Mouse (Mus musculus): ENCODE measurements at regions not wholly inside any gene's neighbourhood (a gene's known extent, or its start where the extent isn't known, plus 50 kb on each side); places are given as distances from the start of the nearest gene placed in this dataset.

DNA sequence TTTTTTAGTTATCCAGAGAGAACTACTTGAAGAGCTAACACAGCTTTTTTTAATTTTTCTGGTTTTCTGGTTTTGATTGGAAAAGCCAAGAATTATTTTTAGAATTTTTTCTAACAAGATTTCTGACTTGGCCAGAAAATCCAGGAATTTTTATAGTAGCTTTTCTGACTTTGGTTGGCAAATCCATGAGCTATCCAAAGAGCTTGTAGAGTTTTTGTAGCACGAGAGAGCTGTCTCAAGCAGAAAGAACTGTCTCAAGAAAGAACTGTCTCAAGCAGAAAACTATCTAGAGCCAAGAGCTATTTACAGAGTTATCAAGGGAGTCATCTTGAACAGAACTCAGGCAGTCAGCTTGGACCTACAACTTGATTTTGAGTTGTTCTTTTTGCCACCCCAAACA is 394.3 kb downstream of the Cenpc1 start:
- no peak for ATAC-seq (ENCODE audit: low FRiP score, low read depth)
- H3K4me3 ChIP-seq, result no peak overlapping the region
- no peaks in the 10 kb centered on the region for H3K9me3 ChIP-seq
- H3K4me2 ChIP-seq (replicated peaks), result no peak overlapping the region
- no peaks in the 10 kb centered on the region for H3K36me3 ChIP-seq
- H3K27ac ChIP-seq, result no peak overlapping the region
- 88% methylated on average over 1 of the region's 1 CpGs for WGBS
- H3K9ac ChIP-seq, result no peak overlapping the region
- H3K27me3 ChIP-seq (replicated peaks), result no peaks in the 10 kb centered on the region
- no peaks in the 10 kb centered on the region for H3K4me1 ChIP-seq

DNA sequence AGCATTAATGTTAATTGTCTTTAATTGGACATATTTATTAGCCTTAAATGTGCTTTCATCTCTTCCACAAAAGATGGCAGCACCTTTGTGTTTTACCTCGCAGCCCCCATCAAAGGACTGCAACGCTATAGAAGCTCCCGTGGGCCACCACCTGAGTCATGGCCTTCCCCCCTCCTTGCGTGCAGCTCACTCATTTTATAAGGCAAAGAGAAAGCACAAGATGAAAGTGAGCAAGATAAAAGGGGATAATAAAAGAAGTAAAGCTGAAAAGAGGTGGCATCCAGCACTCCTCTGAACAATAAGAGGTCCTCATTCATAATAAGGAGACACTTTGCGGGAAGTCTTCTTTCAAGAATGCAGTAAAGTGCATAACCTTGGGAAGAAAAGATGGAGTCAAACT is 403.9 kb downstream of the Cenpc1 start:
- no peak overlapping the region for H3K4me2 ChIP-seq (replicated peaks)
- no peaks in the 10 kb centered on the region for H3K27me3 ChIP-seq (replicated peaks)
- WGBS, result 21% methylated on average over 5 of the region's 5 CpGs
- H3K27ac ChIP-seq, result no peak overlapping the region
- H3K4me1 ChIP-seq, result no peaks in the 10 kb centered on the region
- no peak for ATAC-seq (ENCODE audit: low FRiP score, low read depth)
- H3K36me3 ChIP-seq, result no peaks in the 10 kb centered on the region
- no peaks in the 10 kb centered on the region for H3K9me3 ChIP-seq
- H3K4me3 ChIP-seq, result no peak overlapping the region
- H3K9ac ChIP-seq, result no peak overlapping the region

GRCm38 (mm10) chr5:85621078-85621477 is 444.3 kb downstream of the Cenpc1 start:
- H3K36me3 ChIP-seq, result no peaks in the 10 kb centered on the region
- ATAC-seq (ENCODE audit: low FRiP score, low read depth), result no peak
- H3K4me3 ChIP-seq, result no peak overlapping the region
- no peak overlapping the region for H3K9ac ChIP-seq
- no peak overlapping the region for H3K27ac ChIP-seq
- H3K9me3 ChIP-seq, result no peaks in the 10 kb centered on the region
- no peaks in the 10 kb centered on the region for H3K27me3 ChIP-seq (replicated peaks)
- H3K4me1 ChIP-seq, result no peaks in the 10 kb centered on the region
- 50% methylated on average over 2 of the region's 2 CpGs for WGBS
- H3K4me2 ChIP-seq (replicated peaks), result no peak overlapping the region

DNA sequence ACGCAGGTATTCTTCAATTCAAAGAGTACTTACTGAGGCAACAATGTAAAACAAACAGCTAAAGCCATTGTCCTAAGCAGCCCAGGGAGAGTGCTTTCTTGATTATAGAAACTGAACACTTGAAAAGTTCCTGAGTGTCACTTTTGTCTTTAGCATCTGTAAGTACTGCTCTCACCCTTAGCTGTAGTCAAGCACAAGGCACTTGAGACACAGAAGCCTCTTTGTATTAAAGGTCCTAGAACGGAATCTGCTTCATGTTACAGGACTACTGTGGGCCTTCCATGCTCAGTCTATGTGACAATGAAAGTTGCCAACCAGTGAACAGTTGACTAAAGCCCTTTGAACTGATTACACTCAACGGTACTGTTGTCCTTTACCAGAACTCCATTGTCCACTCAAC is 450.6 kb downstream of the Cenpc1 start:
- no peaks in the 10 kb centered on the region for H3K9me3 ChIP-seq

DNA sequence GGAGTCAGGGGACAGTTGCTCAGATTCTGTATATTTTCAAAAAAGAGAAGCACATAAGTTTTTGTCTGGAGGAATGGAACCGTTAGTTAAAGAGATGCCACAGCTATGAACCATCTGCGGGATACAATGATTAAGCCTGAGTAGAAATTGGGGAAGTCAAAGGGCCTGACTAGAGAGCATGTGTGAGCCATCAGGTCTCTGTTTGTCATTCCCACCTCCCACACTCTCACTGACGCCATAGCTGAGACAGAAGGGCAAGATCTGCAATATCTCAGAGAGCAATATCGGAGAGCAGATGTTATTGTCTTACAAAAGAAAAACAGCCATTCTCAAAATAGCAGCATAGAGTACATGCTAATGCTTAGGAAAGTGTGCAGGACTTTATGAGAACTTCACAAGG is 452.8 kb downstream of the Cenpc1 start:
- Histone ChIP-seq H3K9ac (no peak overlapping the region), H3K4me1 (no peaks in the 10 kb centered on the region), H3K27me3 (replicated peaks) (no peaks in the 10 kb centered on the region), H3K4me2 (replicated peaks) (no peak overlapping the region), H3K4me3 (no peak overlapping the region), H3K36me3 (no peaks in the 10 kb centered on the region), H3K9me3 (no peaks in the 10 kb centered on the region), H3K27ac (no peak overlapping the region)
- 84% methylated on average over 4 of the region's 4 CpGs for WGBS
- ATAC-seq (ENCODE audit: low FRiP score, low read depth), result no peak

More for the DNA sequence above, 450.6 kb downstream of the Cenpc1 start:
- no peak overlapping the region for H3K9ac ChIP-seq
- no peaks in the 10 kb centered on the region for H3K36me3 ChIP-seq
- WGBS, result 79% methylated on average over 3 of the region's 3 CpGs
- H3K4me1 ChIP-seq, result no peaks in the 10 kb centered on the region
- no peak overlapping the region for H3K27ac ChIP-seq
- no peaks in the 10 kb centered on the region for H3K27me3 ChIP-seq (replicated peaks)
- H3K4me2 ChIP-seq (replicated peaks), result no peak overlapping the region
- no peak overlapping the region for H3K4me3 ChIP-seq
- ATAC-seq (ENCODE audit: low FRiP score, low read depth), result no peak

GRCm38 (mm10) chr5:85609104-85609503 is 456.3 kb downstream of the Cenpc1 start:
- H3K27ac ChIP-seq, result no peak overlapping the region
- no peaks in the 10 kb centered on the region for H3K27me3 ChIP-seq (replicated peaks)
- 66% methylated on average over 4 of the region's 4 CpGs for WGBS
- no peak overlapping the region for H3K9ac ChIP-seq
- no peaks in the 10 kb centered on the region for H3K4me1 ChIP-seq
- no peaks in the 10 kb centered on the region for H3K36me3 ChIP-seq
- ATAC-seq (ENCODE audit: low FRiP score, low read depth), result no peak
- H3K4me3 ChIP-seq, result no peak overlapping the region
- H3K9me3 ChIP-seq, result no peaks in the 10 kb centered on the region
- H3K4me2 ChIP-seq (replicated peaks), result no peak overlapping the region

GRCm38 (mm10) chr5:85598164-85598563 is 467.2 kb downstream of the Cenpc1 start:
- ATAC-seq (ENCODE audit: low FRiP score, low read depth), result no peak
- Histone ChIP-seq H3K4me3 (no peak overlapping the region), H3K9ac (no peak overlapping the region)

DNA sequence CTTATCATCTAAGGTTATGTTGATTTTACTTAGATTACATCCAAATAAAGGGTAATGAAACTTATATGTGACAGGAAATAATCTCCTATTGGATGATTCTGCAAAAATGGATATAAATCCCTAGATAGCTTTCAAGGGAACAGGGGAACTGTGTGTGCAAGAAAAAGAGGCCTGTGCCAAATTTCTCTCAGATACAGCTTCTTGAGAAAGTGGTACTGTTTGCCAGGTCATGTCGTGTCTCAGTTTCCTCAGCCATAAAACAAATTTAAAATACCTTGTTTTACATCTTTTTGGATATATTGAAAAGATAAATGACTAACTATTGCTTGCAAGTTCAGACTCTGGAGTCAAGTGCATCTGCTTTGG is 470.3 kb downstream of the Cenpc1 start:
- WGBS, result 61% methylated on average over 1 of the region's 1 CpGs
- H3K4me2 ChIP-seq (replicated peaks), result no peak overlapping the region
- H3K4me3 ChIP-seq, result no peak overlapping the region
- no peak for ATAC-seq (ENCODE audit: low FRiP score, low read depth)
- H3K4me1 ChIP-seq, result no peaks in the 10 kb centered on the region
- no peaks in the 10 kb centered on the region for H3K36me3 ChIP-seq
- no peak overlapping the region for H3K27ac ChIP-seq
- no peak overlapping the region for H3K9ac ChIP-seq
- no peaks in the 10 kb centered on the region for H3K9me3 ChIP-seq
- no peaks in the 10 kb centered on the region for H3K27me3 ChIP-seq (replicated peaks)

More at GRCm38 (mm10) chr5:85598164-85598563, 467.2 kb downstream of the Cenpc1 start:
- Histone ChIP-seq H3K36me3 (no peaks in the 10 kb centered on the region), H3K9me3 (no peaks in the 10 kb centered on the region), H3K4me2 (replicated peaks) (no peak overlapping the region), H3K27ac (no peak overlapping the region), H3K27me3 (replicated peaks) (no peaks in the 10 kb centered on the region), H3K4me1 (no peaks in the 10 kb centered on the region)

DNA sequence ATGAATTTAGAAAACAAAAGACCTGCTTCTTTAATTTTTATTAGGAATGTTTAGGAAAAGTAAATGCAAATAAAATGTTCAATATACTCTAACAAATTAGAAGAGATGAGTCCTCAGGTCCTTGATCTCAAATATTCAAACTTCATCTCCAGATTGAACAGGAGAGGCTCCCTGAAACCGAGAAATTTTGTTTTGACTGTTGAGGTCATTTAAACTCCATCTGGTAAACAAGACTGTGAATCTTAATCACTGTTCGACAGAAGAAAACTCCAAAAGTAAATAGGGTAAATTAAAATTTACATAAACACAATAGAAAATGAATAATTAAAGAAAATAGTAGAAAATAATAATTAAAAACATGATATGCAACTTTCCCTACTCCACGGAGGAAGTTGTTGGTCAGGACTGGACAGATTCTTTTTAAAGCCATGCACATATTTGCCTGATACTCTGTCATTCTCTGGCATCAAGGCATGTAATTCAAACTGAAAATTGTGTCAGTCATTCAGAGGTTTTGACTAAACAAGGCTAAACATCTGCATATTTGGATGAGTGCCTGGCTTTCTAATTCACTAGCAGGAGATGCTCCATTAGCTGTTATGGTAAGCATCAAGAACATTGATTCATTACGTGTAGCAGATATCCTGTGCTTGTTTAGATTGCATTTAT is 470.8 kb downstream of the Cenpc1 start:
- Histone ChIP-seq H3K4me3 (no peak overlapping the region), H3K27me3 (replicated peaks) (no peaks in the 10 kb centered on the region), H3K4me2 (replicated peaks) (no peak overlapping the region), H3K4me1 (no peaks in the 10 kb centered on the region), H3K27ac (no peak overlapping the region), H3K9me3 (no peaks in the 10 kb centered on the region), H3K36me3 (no peaks in the 10 kb centered on the region), H3K9ac (no peak overlapping the region)
- ATAC-seq (ENCODE audit: low FRiP score, low read depth), result no peak
- WGBS, result 87% methylated on average over 4 of the region's 4 CpGs

DNA sequence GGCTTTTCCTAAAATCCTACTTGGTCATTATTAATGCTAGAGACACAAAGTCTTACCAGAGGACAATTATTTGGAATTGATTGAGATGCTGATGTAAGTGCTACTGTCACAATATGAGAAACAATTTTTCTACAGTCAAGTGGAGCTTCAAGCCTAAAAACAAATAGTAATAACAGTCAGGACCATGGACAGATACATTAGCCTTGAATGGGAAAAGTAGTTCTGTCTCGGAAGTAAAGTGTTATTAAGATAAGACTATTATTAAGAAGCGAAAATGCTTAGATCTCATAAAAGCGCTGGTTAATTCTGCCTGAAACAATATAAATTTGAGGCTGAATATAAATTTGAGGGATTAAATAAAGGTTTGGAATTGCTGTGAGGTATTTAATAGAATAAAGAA is 473.1 kb downstream of the Cenpc1 start:
- H3K4me1 ChIP-seq, result no peaks in the 10 kb centered on the region
- no peaks in the 10 kb centered on the region for H3K36me3 ChIP-seq
- 75% methylated on average over 3 of the region's 3 CpGs for WGBS
- H3K9ac ChIP-seq, result no peak overlapping the region
- no peak overlapping the region for H3K4me2 ChIP-seq (replicated peaks)
- no peak overlapping the region for H3K4me3 ChIP-seq
- no peaks in the 10 kb centered on the region for H3K9me3 ChIP-seq
- ATAC-seq (ENCODE audit: low FRiP score, low read depth), result no peak
- H3K27me3 ChIP-seq (replicated peaks), result no peaks in the 10 kb centered on the region
- H3K27ac ChIP-seq, result no peak overlapping the region

- 30% methylated on average over 3 of the region's 3 CpGs for WGBS
- no peaks in the 10 kb centered on the region for H3K27me3 ChIP-seq (replicated peaks)
Measured at GRCm38 (mm10) chr5:85586727-85587126, 478.7 kb downstream of the Cenpc1 start.

GRCm38 (mm10) chr5:85572531-85572930 is 492.9 kb downstream of the Cenpc1 start:
- Histone ChIP-seq H3K4me2 (replicated peaks) (no peak overlapping the region), H3K27ac (no peak overlapping the region), H3K27me3 (replicated peaks) (no peaks in the 10 kb centered on the region), H3K9ac (no peak overlapping the region), H3K4me3 (no peak overlapping the region), H3K9me3 (no peaks in the 10 kb centered on the region), H3K36me3 (no peaks in the 10 kb centered on the region), H3K4me1 (no peaks in the 10 kb centered on the region)
- ATAC-seq (ENCODE audit: low FRiP score, low read depth), result no peak

More at GRCm38 (mm10) chr5:85586727-85587126, 478.7 kb downstream of the Cenpc1 start:
- no peak for ATAC-seq (ENCODE audit: low FRiP score, low read depth)
- Histone ChIP-seq H3K4me2 (replicated peaks) (no peak overlapping the region), H3K36me3 (no peaks in the 10 kb centered on the region), H3K9ac (no peak overlapping the region), H3K4me3 (no peak overlapping the region), H3K4me1 (no peaks in the 10 kb centered on the region), H3K9me3 (no peaks in the 10 kb centered on the region), H3K27ac (no peak overlapping the region)

DNA sequence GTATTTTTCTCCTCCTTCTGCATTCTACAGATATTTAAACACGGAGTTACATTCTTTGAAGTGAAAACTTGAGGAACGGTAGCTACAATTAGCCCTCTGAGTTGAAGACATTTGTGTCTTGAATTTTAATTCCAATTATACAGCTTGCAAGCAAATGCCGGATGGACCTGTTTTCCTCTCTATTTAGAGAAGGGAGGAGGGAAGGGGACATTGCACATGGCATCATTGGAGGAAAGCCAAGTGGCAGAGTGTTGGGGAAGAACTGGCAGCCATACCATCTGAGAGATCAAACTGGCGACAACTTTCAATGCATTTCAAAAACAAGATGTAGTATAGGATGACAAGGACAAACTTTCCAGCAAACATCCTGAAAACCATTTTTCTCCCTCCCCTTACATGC is 493.4 kb downstream of the Cenpc1 start:
- no peak for ATAC-seq (ENCODE audit: low FRiP score, low read depth)
- no peaks in the 10 kb centered on the region for H3K4me1 ChIP-seq
- no peak overlapping the region for H3K27ac ChIP-seq
- no peaks in the 10 kb centered on the region for H3K36me3 ChIP-seq
- no peak overlapping the region for H3K9ac ChIP-seq
- WGBS, result 83% methylated on average over 4 of the region's 4 CpGs
- no peak overlapping the region for H3K4me3 ChIP-seq
- H3K9me3 ChIP-seq, result no peaks in the 10 kb centered on the region
- no peak overlapping the region for H3K4me2 ChIP-seq (replicated peaks)
- H3K27me3 ChIP-seq (replicated peaks), result no peaks in the 10 kb centered on the region

Measured in neural tube, embryonic 12.5 days (tissue).